Mouse (Mus musculus) megakaryocyte, embryonic 14.5 days (primary cell): ENCODE measurements around the gene Efcab3. TPM values are rescaled to one million over a fixed set of nuclear protein-coding genes. Genes with fewer than 3 reads are reported as not detected.
A peak's percentile ranks its signal among the peaks of the same experiment; 100 is the strongest.
"Not testable (repeated sequence)": the region's sequence is repeated elsewhere in the genome, so short reads cannot be mapped to it uniquely, and the experiment has no call there.

Experiments
- H3K27me3 ChIP-seq: replicated peaks from 2 replicates; pipeline ENCODE3; 2012; ENCODE audit warnings: inconsistent platforms
- H3K36me3 ChIP-seq: replicated peaks from 2 replicates; pipeline ENCODE3; 2012; ENCODE audit warnings: low read length, inconsistent platforms, mixed read lengths
- H3K4me1 ChIP-seq: 2 replicates; pipeline ENCODE4 v1.6.1; 2012; ENCODE audit warnings: inconsistent platforms
- H3K4me3 ChIP-seq: replicated peaks from 2 replicates; pipeline ENCODE3; 2012; ENCODE audit warnings: moderate library complexity, mild to moderate bottlenecking, inconsistent platforms
- H3K9me3 ChIP-seq: 2 replicates; pipeline ENCODE4 v1.6.1; 2012; ENCODE audit warnings: inconsistent platforms
- FLI1 ChIP-seq: IDR thresholded peaks from 2 replicates; pipeline ENCODE4 v1.6.1; 2012; ENCODE audit warnings: low read length, inconsistent platforms, mixed read lengths
- GATA1 ChIP-seq: IDR thresholded peaks from 3 replicates; pipeline ENCODE4 v1.6.1; 2012; ENCODE audit warnings: mixed read lengths, low read length, inconsistent platforms, borderline replicate concordance
- polyA plus RNA-seq: library from polyadenylated mRNA; stranded (reverse); fragments of >175 nt; gene quantifications from 2 replicates; pipeline ENCODE4 v1.2.3, GENCODE M21; 2012; ENCODE audit warnings: low replicate concordance; ENCODE audit not compliant: insufficient read depth

The Efcab3 gene
- polyA plus RNA-seq, 1 experiment = not detected

GRCm38 (mm10) chr11:105123986-105124385, 60.6 kb downstream of the Efcab3 start:
- H3K9me3 ChIP-seq = no peaks in the 10 kb centered on the region
- H3K36me3 ChIP-seq = peaks cover 4% of the 10 kb centered on the region
- H3K27me3 ChIP-seq = peaks cover 3% of the 10 kb centered on the region
- H3K4me3 ChIP-seq = peak overlapping the region; percentile 65
- H3K4me1 ChIP-seq = peaks cover 30% of the 10 kb centered on the region
- TF ChIP-seq FLI1 (no peak), GATA1 (no peak)

- TF ChIP-seq FLI1 (no peak), GATA1 (no peak)
- Histone ChIP-seq H3K4me1 (peaks cover 23% of the 10 kb centered on the region), H3K9me3 (no peaks in the 10 kb centered on the region), H3K36me3 (peaks cover 22% of the 10 kb centered on the region), H3K4me3 (peak within 1 kb of the TSS; percentile 94), H3K27me3 (peaks cover 1% of the 10 kb centered on the region)
Measured at GRCm38 (mm10) chr11:105125735-105126519, 62.5 kb downstream of the Efcab3 start, which contains the start of gene Mettl2. TSS of gene Mettl2 (plus strand) at chr11:105126425.

GRCm38 (mm10) chr11:105126520-105127029, 63.2 kb downstream of the Efcab3 start:
- H3K9me3 ChIP-seq = no peaks in the 10 kb centered on the region
- peaks cover 1% of the 10 kb centered on the region for H3K27me3 ChIP-seq
- no peak for TF ChIP-seq FLI1
- H3K4me3 ChIP-seq = peak overlapping the region; percentile 94
- peaks cover 29% of the 10 kb centered on the region for H3K36me3 ChIP-seq
- H3K4me1 ChIP-seq = peaks cover 22% of the 10 kb centered on the region

- Histone ChIP-seq H3K9me3 (no peaks in the 10 kb centered on the region), H3K4me1 (no peaks in the 10 kb centered on the region), H3K4me3 (no peak overlapping the region), H3K27me3 (no peaks in the 10 kb centered on the region), H3K36me3 (peaks cover 95% of the 10 kb centered on the region)
- no peak for TF ChIP-seq GATA1
- TF ChIP-seq FLI1 = no peak
Measured at GRCm38 (mm10) chr11:105135692-105136091, 72.3 kb downstream of the Efcab3 start.

- H3K36me3 ChIP-seq = peaks cover 88% of the 10 kb centered on the region
- not testable (repeated sequence) for H3K9me3 ChIP-seq, H3K4me3 ChIP-seq, H3K27me3 ChIP-seq, H3K4me1 ChIP-seq
Measured at GRCm38 (mm10) chr11:105137255-105137654, 73.9 kb downstream of the Efcab3 start.

GRCm38 (mm10) chr11:105140512-105140911, 77.1 kb downstream of the Efcab3 start:
- not testable (repeated sequence) for H3K9me3 ChIP-seq, H3K27me3 ChIP-seq, H3K4me3 ChIP-seq, H3K4me1 ChIP-seq
- peaks cover 55% of the 10 kb centered on the region for H3K36me3 ChIP-seq

GRCm38 (mm10) chr11:105141115-105141514, 77.7 kb downstream of the Efcab3 start:
- Histone ChIP-seq H3K36me3 (peaks cover 49% of the 10 kb centered on the region), H3K9me3 (no peaks in the 10 kb centered on the region), H3K4me1 (peaks cover 7% of the 10 kb centered on the region), H3K4me3 (no peak overlapping the region), H3K27me3 (peaks cover 5% of the 10 kb centered on the region)
- TF ChIP-seq GATA1 (no peak), FLI1 (no peak)

GRCm38 (mm10) chr11:105143564-105143963, 80.2 kb downstream of the Efcab3 start:
- TF ChIP-seq GATA1 (no peak), FLI1 (no peak)
- no peaks in the 10 kb centered on the region for H3K9me3 ChIP-seq
- no peak overlapping the region for H3K4me3 ChIP-seq
- H3K4me1 ChIP-seq = peaks cover 7% of the 10 kb centered on the region
- H3K27me3 ChIP-seq = peaks cover 8% of the 10 kb centered on the region
- H3K36me3 ChIP-seq = peaks cover 25% of the 10 kb centered on the region

- Histone ChIP-seq H3K36me3 (peaks cover 21% of the 10 kb centered on the region), H3K4me3 (no peak overlapping the region), H3K27me3 (peaks cover 8% of the 10 kb centered on the region), H3K9me3 (no peaks in the 10 kb centered on the region), H3K4me1 (peaks cover 7% of the 10 kb centered on the region)
- no peak for TF ChIP-seq FLI1
- TF ChIP-seq GATA1 = no peak
Measured at GRCm38 (mm10) chr11:105144084-105144483, 80.7 kb downstream of the Efcab3 start.

- TF ChIP-seq GATA1 = no peak
- TF ChIP-seq FLI1 = no peak
- Histone ChIP-seq H3K36me3 (peaks cover 16% of the 10 kb centered on the region), H3K27me3 (peaks cover 8% of the 10 kb centered on the region), H3K9me3 (no peaks in the 10 kb centered on the region), H3K4me3 (no peak overlapping the region), H3K4me1 (peaks cover 9% of the 10 kb centered on the region)
Measured at GRCm38 (mm10) chr11:105144508-105145210, 81.3 kb downstream of the Efcab3 start.
